Mouse (Mus musculus) myocyte (in vitro differentiated cells): Measurements from ENCODE around the gene Itprid1. TPM values are rescaled to one million over a fixed set of nuclear protein-coding genes. Genes with fewer than 3 reads are reported as not detected.

ENCODE experiments used
- H3K27me3 ChIP-seq: one replicate; pipeline ENCODE4 v1.6.1; 2011; ENCODE audit not compliant: control insufficient read depth, insufficient read depth, insufficient read length
- H3K36me3 ChIP-seq: one replicate; pipeline ENCODE4 v1.6.1; 2011; ENCODE audit not compliant: control insufficient read depth, insufficient read depth
- H3K4me2 ChIP-seq: one replicate; pipeline ENCODE4 v1.6.1; 2011; ENCODE audit warnings: low read depth, control low read depth
- H3K4me3 ChIP-seq: one replicate; pipeline ENCODE4 v1.5.1; 2011; ENCODE audit warnings: mild to moderate bottlenecking, control low read depth, moderate library complexity
- H3K79me2 ChIP-seq: one replicate; pipeline ENCODE4 v1.6.1; 2011; ENCODE audit not compliant: control insufficient read depth, insufficient read depth
- H3ac ChIP-seq: one replicate; pipeline ENCODE4 v1.6.1; 2011; ENCODE audit not compliant: control insufficient read depth, insufficient read length
- CEBPB ChIP-seq: IDR thresholded peaks from 2 replicates; pipeline ENCODE4 v1.6.1; 2011; ENCODE audit warnings: mild to moderate bottlenecking, moderate library complexity; ENCODE audit not compliant: poor library complexity, insufficient read depth, severe bottlenecking
- E2F4 ChIP-seq: IDR thresholded peaks from one replicate; pipeline ENCODE4 v1.6.1; 2011; ENCODE audit warnings: mild to moderate bottlenecking, control low read depth, moderate library complexity; ENCODE audit not compliant: insufficient read depth
- MAX ChIP-seq: IDR thresholded peaks from one replicate; pipeline ENCODE4 v1.6.1; 2011; ENCODE audit warnings: low read depth, mild to moderate bottlenecking, control low read depth
- MYOD1 ChIP-seq, 3 experiments: IDR thresholded peaks; one replicate each; pipeline ENCODE4 v1.6.1; 2011; ENCODE audit warnings: control low read depth in 2 of 3, low read depth in 2 of 3, mild to moderate bottlenecking in 2 of 3, moderate library complexity in 1 of 3; ENCODE audit not compliant: insufficient read length in 2 of 3, control insufficient read depth in 1 of 3
- MYOG ChIP-seq, 3 experiments: IDR thresholded peaks; one replicate each; pipeline ENCODE4 v1.6.1; 2011; ENCODE audit warnings: control low read depth in 2 of 3, low read depth in 2 of 3, mild to moderate bottlenecking in 2 of 3; ENCODE audit not compliant: insufficient read length in 2 of 3, control insufficient read depth in 1 of 3, insufficient read depth in 1 of 3
- POLR2A ChIP-seq: IDR thresholded peaks from one replicate; pipeline ENCODE4 v1.6.1; 2011; ENCODE audit warnings: low read depth, mild to moderate bottlenecking, control low read depth, moderate library complexity; ENCODE audit not compliant: insufficient read length
- POLR2AphosphoS2 ChIP-seq: IDR thresholded peaks from one replicate; pipeline ENCODE4 v1.6.1; 2011; ENCODE audit warnings: low read depth, control low read depth; ENCODE audit not compliant: insufficient read length
- REST ChIP-seq: IDR thresholded peaks from one replicate; pipeline ENCODE4 v1.6.1; 2011; ENCODE audit warnings: mild to moderate bottlenecking, control low read depth, moderate library complexity; ENCODE audit not compliant: insufficient read depth, insufficient read length
- SRF ChIP-seq: IDR thresholded peaks from one replicate; pipeline ENCODE4 v1.6.1; 2011; ENCODE audit warnings: low read depth; ENCODE audit not compliant: control insufficient read depth, insufficient read length
- TCF12 ChIP-seq: IDR thresholded peaks from one replicate; pipeline ENCODE4 v1.6.1; 2011; ENCODE audit warnings: mild to moderate bottlenecking, control low read depth; ENCODE audit not compliant: poor library complexity, insufficient read depth, severe bottlenecking
- TCF3 ChIP-seq: IDR thresholded peaks from one replicate; pipeline ENCODE4 v1.6.1; 2011; ENCODE audit warnings: low read depth, control low read depth; ENCODE audit not compliant: insufficient read length
- USF1 ChIP-seq: IDR thresholded peaks from one replicate; pipeline ENCODE4 v1.6.1; 2011; ENCODE audit warnings: low read depth, mild to moderate bottlenecking, control low read depth, moderate library complexity
- polyA plus RNA-seq: library from polyadenylated mRNA; unstranded; fragments of >200 nt; fragmentation: generic; extraction: Trizol; gene quantifications from one replicate; pipeline ENCODE4 v1.2.1, GENCODE M21; 2012; ENCODE audit warnings: missing spikeins

Itprid1 gene
- polyA plus RNA-seq, 1 experiment = not detected

- Histone ChIP-seq H3K27me3 (no peaks in the 10 kb centered on the region), H3K4me2 (no peak overlapping the region), H3K79me2 (no peaks in the 10 kb centered on the region), H3K36me3 (no peaks in the 10 kb centered on the region), H3K4me3 (no peak overlapping the region), H3ac (no peak overlapping the region)
- no peak for TF ChIP-seq USF1
- TF ChIP-seq REST = no peak
- no peak for TF ChIP-seq POLR2AphosphoS2
- no peak for TF ChIP-seq E2F4
- no peak for TF ChIP-seq SRF
- TF ChIP-seq MAX = no peak
Measured at GRCm38 (mm10) chr6:56019632-56020031, 182.9 kb downstream of the Itprid1 start.

DNA sequence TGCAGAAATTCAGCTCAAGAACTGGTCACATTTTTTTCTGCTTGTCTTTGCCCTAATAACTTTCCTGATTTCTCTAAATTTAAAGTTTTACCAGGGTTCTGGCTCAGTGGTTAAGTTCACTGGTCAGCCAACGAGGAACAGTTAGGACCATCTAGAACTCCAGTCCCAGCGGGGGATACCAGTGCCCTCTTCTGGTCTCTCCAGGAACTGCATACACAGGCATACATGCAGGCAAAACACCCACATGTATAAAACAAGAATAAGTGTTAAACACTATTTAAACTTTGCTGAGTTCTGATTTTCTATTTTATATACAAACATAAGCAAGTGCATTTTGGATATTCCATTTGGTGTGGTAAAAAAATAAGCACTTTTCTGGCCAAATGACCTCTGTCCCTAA, 188.8 kb downstream of the Itprid1 start:
- Histone ChIP-seq H3K79me2 (no peaks in the 10 kb centered on the region), H3K36me3 (no peaks in the 10 kb centered on the region), H3K27me3 (no peaks in the 10 kb centered on the region), H3K4me3 (no peak overlapping the region), H3ac (no peak overlapping the region), H3K4me2 (no peak overlapping the region)
- TF ChIP-seq POLR2AphosphoS2 (no peak), MYOG (IDR thresholded peaks at IDR 0.05; ENCODE audit: control insufficient read depth in 1 of 3, insufficient read depth in 1 of 3, insufficient read length in 2 of 3, low read depth in 2 of 3) (no peak), MYOD1 (IDR thresholded peaks at IDR 0.05; ENCODE audit: control insufficient read depth in 1 of 3, insufficient read length in 2 of 3, low read depth in 2 of 3) (no peak), MAX (no peak), USF1 (no peak), E2F4 (no peak), TCF3 (no peak)

GRCm38 (mm10) chr6:56027318-56027717, 190.6 kb downstream of the Itprid1 start:
- no peaks in the 10 kb centered on the region for H3K36me3 ChIP-seq
- H3ac ChIP-seq = no peak overlapping the region
- no peak overlapping the region for H3K4me3 ChIP-seq
- TF ChIP-seq POLR2AphosphoS2 (no peak), SRF (no peak), E2F4 (no peak), MYOD1 (IDR thresholded peaks at IDR 0.05; ENCODE audit: control insufficient read depth in 1 of 3, insufficient read length in 2 of 3, low read depth in 2 of 3) (no peak), USF1 (no peak), CEBPB (no peak), REST (no peak), POLR2A (no peak), MAX (no peak), TCF12 (no peak), TCF3 (no peak), MYOG (IDR thresholded peaks at IDR 0.05; ENCODE audit: control insufficient read depth in 1 of 3, insufficient read depth in 1 of 3, insufficient read length in 2 of 3, low read depth in 2 of 3) (no peak)
- no peaks in the 10 kb centered on the region for H3K27me3 ChIP-seq
- H3K4me2 ChIP-seq = no peak overlapping the region
- H3K79me2 ChIP-seq = no peaks in the 10 kb centered on the region

DNA sequence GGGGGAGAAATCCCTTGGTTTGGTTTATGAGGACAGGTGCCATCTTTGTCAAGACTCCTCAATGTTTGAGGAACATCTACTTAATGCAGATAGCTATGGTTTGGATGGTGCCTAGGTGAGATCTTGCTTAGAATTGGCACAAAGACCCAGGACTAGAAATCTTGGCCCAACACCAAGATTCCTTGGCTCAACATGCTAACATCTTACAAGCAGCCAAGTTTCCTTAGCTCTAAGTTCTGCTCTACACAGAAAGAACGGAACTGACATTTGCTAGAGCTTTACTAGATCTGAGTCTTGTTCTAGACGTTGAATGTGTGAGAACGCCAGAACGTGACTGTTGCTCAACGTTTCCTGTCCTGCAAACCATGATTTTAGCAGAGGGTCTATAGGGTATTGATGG, 191.3 kb downstream of the Itprid1 start:
- no peak for TF ChIP-seq POLR2A
- no peak for TF ChIP-seq TCF12
- no peak for TF ChIP-seq MAX
- no peak for TF ChIP-seq POLR2AphosphoS2
- no peak for TF ChIP-seq MYOG (IDR thresholded peaks at IDR 0.05; ENCODE audit: control insufficient read depth in 1 of 3, insufficient read depth in 1 of 3, insufficient read length in 2 of 3, low read depth in 2 of 3)
- no peak for TF ChIP-seq CEBPB
- TF ChIP-seq USF1 = no peak
- no peak for TF ChIP-seq MYOD1 (IDR thresholded peaks at IDR 0.05; ENCODE audit: control insufficient read depth in 1 of 3, insufficient read length in 2 of 3, low read depth in 2 of 3)
- TF ChIP-seq SRF = no peak
- TF ChIP-seq REST = no peak
- TF ChIP-seq E2F4 = no peak
- no peak for TF ChIP-seq TCF3
- H3K79me2 ChIP-seq = no peaks in the 10 kb centered on the region

More for the DNA sequence above, 191.3 kb downstream of the Itprid1 start:
- no peak overlapping the region for H3K4me3 ChIP-seq
- H3K4me2 ChIP-seq = no peak overlapping the region
- H3K27me3 ChIP-seq = no peaks in the 10 kb centered on the region
- no peaks in the 10 kb centered on the region for H3K36me3 ChIP-seq
- no peak overlapping the region for H3ac ChIP-seq

Other genes starting within 250 kb of the Itprid1 start
- gene Neurod6, start 155.6 kb upstream of the Itprid1 start, polyA plus RNA-seq = not detected
- gene Ppp1r17, start 180.6 kb downstream of the Itprid1 start, polyA plus RNA-seq = not detected